Mouse (Mus musculus) forebrain, embryonic 11.5 days (tissue): ENCODE measurements at regions not wholly inside any gene's neighbourhood (a gene's known extent, or its start where the extent isn't known, plus 50 kb on each side); places are given as distances from the start of the nearest gene placed in this dataset.

Experiments
- ATAC-seq: fragments of 200-750 bp; cut with Nextera tagmentation; replicated peaks from 2 replicates; pipeline ENCODE4 v1.8.0; 2017; ENCODE audit warnings: moderate TSS enrichment; ENCODE audit not compliant: low FRiP score
- DNase-seq: peaks from one replicate; pipeline ENCODE4 v3.0.0-alpha.2; 2017; ENCODE audit warnings: low spot score
- H3K27ac ChIP-seq: fragments of 300-500 bp; sonication (generic); 2 replicates; pipeline ENCODE4 v1.5.1; 2014; ENCODE audit warnings: low read depth, low read length
- H3K27me3 ChIP-seq: fragments of 300-500 bp; sonication (generic); 2 replicates; pipeline ENCODE4 v1.6.1; 2014; ENCODE audit warnings: mild to moderate bottlenecking, low read length, mixed read lengths; ENCODE audit not compliant: control insufficient read depth, insufficient read depth
- H3K36me3 ChIP-seq: fragments of 300-500 bp; sonication (generic); 2 replicates; pipeline ENCODE4 v1.6.1; 2014; ENCODE audit warnings: mild to moderate bottlenecking, low read length, moderate library complexity, mixed read lengths; ENCODE audit not compliant: control insufficient read depth, insufficient read depth
- H3K4me1 ChIP-seq: fragments of 300-500 bp; sonication (generic); replicated peaks from 2 replicates; pipeline ENCODE4 v1.6.1; 2014; ENCODE audit warnings: low read length, mixed read lengths; ENCODE audit not compliant: control insufficient read depth, insufficient read depth
- H3K4me2 ChIP-seq: fragments of 300-500 bp; sonication (generic); 2 replicates; pipeline ENCODE4 v1.6.1; 2014; ENCODE audit warnings: low read depth, mild to moderate bottlenecking, low read length, moderate library complexity, mixed read lengths; ENCODE audit not compliant: severe bottlenecking
- H3K4me3 ChIP-seq: fragments of 300-500 bp; sonication (generic); 2 replicates; pipeline ENCODE4 v1.5.1; 2014; ENCODE audit warnings: low read depth, low read length
- H3K9ac ChIP-seq: fragments of 300-500 bp; sonication (generic); 2 replicates; pipeline ENCODE4 v1.6.1; 2014; ENCODE audit warnings: low read length
- H3K9me3 ChIP-seq: fragments of 300-500 bp; sonication (generic); 2 replicates; pipeline ENCODE4 v1.6.1; 2016; ENCODE audit warnings: low read length, mixed read lengths; ENCODE audit not compliant: control insufficient read depth
- WGBS: fragments of 180-500 bp; shearing (Covaris S2); extraction: QIAGEN DNeasy Blood & Tissue Kit; methylation state at CpG from one replicate; pipeline ENCODE4 v1.1.7; 2014; 5-methylcytosine and 5-hydroxymethylcytosine counted together

GRCm38 (mm10) chr15:67395114-67395513, 894.4 kb upstream of the Lrrc6 start:
- Histone ChIP-seq H3K36me3 (no peaks in the 10 kb centered on the region), H3K27ac (no peak overlapping the region), H3K4me3 (no peak overlapping the region), H3K4me1 (no peaks in the 10 kb centered on the region), H3K9ac (no peak overlapping the region), H3K4me2 (no peak overlapping the region), H3K9me3 (no peaks in the 10 kb centered on the region), H3K27me3 (no peaks in the 10 kb centered on the region)
- WGBS = 91% methylated on average over 1 of the region's 1 CpGs
- ATAC-seq (no peak), DNase-seq (no peak)

- ATAC-seq (no peak), DNase-seq (no peak)
- no peak overlapping the region for H3K9ac ChIP-seq
- H3K36me3 ChIP-seq = no peaks in the 10 kb centered on the region
- no peaks in the 10 kb centered on the region for H3K4me1 ChIP-seq
- H3K27me3 ChIP-seq = no peaks in the 10 kb centered on the region
- H3K4me2 ChIP-seq = no peak overlapping the region
- H3K27ac ChIP-seq = no peak overlapping the region
- WGBS = 90% methylated on average over 5 of the region's 5 CpGs
- no peaks in the 10 kb centered on the region for H3K9me3 ChIP-seq
- H3K4me3 ChIP-seq = no peak overlapping the region
These were observed 891.2 kb upstream of the Lrrc6 start for GRCm38 (mm10) chr15:67391918-67392317.

GRCm38 (mm10) chr15:67388514-67388913, 887.8 kb upstream of the Lrrc6 start:
- no peak overlapping the region for H3K9ac ChIP-seq
- no peaks in the 10 kb centered on the region for H3K36me3 ChIP-seq
- H3K9me3 ChIP-seq = no peaks in the 10 kb centered on the region
- H3K27ac ChIP-seq = no peak overlapping the region
- WGBS = 85% methylated on average over 8 of the region's 8 CpGs
- H3K27me3 ChIP-seq = no peaks in the 10 kb centered on the region
- no peak overlapping the region for H3K4me3 ChIP-seq
- DNase-seq = no peak
- no peak for ATAC-seq
- H3K4me1 ChIP-seq = no peaks in the 10 kb centered on the region
- H3K4me2 ChIP-seq = no peak overlapping the region

GRCm38 (mm10) chr15:67386896-67387295, 886.2 kb upstream of the Lrrc6 start:
- no peaks in the 10 kb centered on the region for H3K4me1 ChIP-seq
- no peak overlapping the region for H3K4me3 ChIP-seq
- no peak for ATAC-seq
- H3K27ac ChIP-seq = no peak overlapping the region
- no peaks in the 10 kb centered on the region for H3K9me3 ChIP-seq
- no peaks in the 10 kb centered on the region for H3K36me3 ChIP-seq
- H3K27me3 ChIP-seq = no peaks in the 10 kb centered on the region
- no peak overlapping the region for H3K9ac ChIP-seq
- H3K4me2 ChIP-seq = no peak overlapping the region
- no peak for DNase-seq

- Histone ChIP-seq H3K36me3 (no peaks in the 10 kb centered on the region), H3K9me3 (no peaks in the 10 kb centered on the region), H3K9ac (no peak overlapping the region), H3K27me3 (no peaks in the 10 kb centered on the region), H3K4me2 (no peak overlapping the region), H3K4me3 (no peak overlapping the region), H3K4me1 (no peaks in the 10 kb centered on the region), H3K27ac (no peak overlapping the region)
- ATAC-seq = no peak
- WGBS = 90% methylated on average over 4 of the region's 4 CpGs
- DNase-seq = no peak
These were observed 872.9 kb upstream of the Lrrc6 start for GRCm38 (mm10) chr15:67373599-67373998.

GRCm38 (mm10) chr15:67373030-67373429, 872.3 kb upstream of the Lrrc6 start:
- Histone ChIP-seq H3K4me2 (no peak overlapping the region), H3K36me3 (no peaks in the 10 kb centered on the region), H3K27ac (no peak overlapping the region), H3K9ac (no peak overlapping the region), H3K9me3 (no peaks in the 10 kb centered on the region), H3K4me1 (no peaks in the 10 kb centered on the region), H3K27me3 (no peaks in the 10 kb centered on the region), H3K4me3 (no peak overlapping the region)
- DNase-seq (no peak), ATAC-seq (no peak)
- WGBS = 81% methylated on average over 8 of the region's 8 CpGs

GRCm38 (mm10) chr15:67364099-67364756, 863.5 kb upstream of the Lrrc6 start:
- Histone ChIP-seq H3K4me2 (no peak overlapping the region), H3K4me3 (no peak overlapping the region), H3K27me3 (no peaks in the 10 kb centered on the region), H3K9ac (no peak overlapping the region), H3K4me1 (no peaks in the 10 kb centered on the region; the same call in 1 of the 2 replicates), H3K27ac (no peak overlapping the region), H3K9me3 (no peaks in the 10 kb centered on the region), H3K36me3 (no peaks in the 10 kb centered on the region)
- 64% methylated on average over 4 of the region's 4 CpGs for WGBS
- ATAC-seq (0 out of 2 replicates have a peak, but pooled peaks have one; percentile 44), DNase-seq (peak; percentile 52)

GRCm38 (mm10) chr15:67361012-67361571, 860.4 kb upstream of the Lrrc6 start:
- no peaks in the 10 kb centered on the region; the same call in 1 of the 2 replicates for H3K4me1 ChIP-seq
- no peaks in the 10 kb centered on the region for H3K36me3 ChIP-seq
- 58% methylated on average over 1 of the region's 1 CpGs for WGBS
- no peak overlapping the region for H3K9ac ChIP-seq
- H3K27ac ChIP-seq = no peak overlapping the region
- H3K4me2 ChIP-seq = no peak overlapping the region
- H3K27me3 ChIP-seq = no peaks in the 10 kb centered on the region
- no peaks in the 10 kb centered on the region for H3K9me3 ChIP-seq
- no peak overlapping the region for H3K4me3 ChIP-seq
- DNase-seq (no peak), ATAC-seq (no peak)

GRCm38 (mm10) chr15:67357867-67358266, 857.2 kb upstream of the Lrrc6 start:
- Histone ChIP-seq H3K27me3 (no peaks in the 10 kb centered on the region), H3K9me3 (no peaks in the 10 kb centered on the region), H3K27ac (no peak overlapping the region), H3K4me2 (no peak overlapping the region), H3K9ac (no peak overlapping the region), H3K4me1 (no peaks in the 10 kb centered on the region), H3K36me3 (no peaks in the 10 kb centered on the region), H3K4me3 (no peak overlapping the region)
- ATAC-seq (no peak), DNase-seq (no peak)
- WGBS = 94% methylated on average over 3 of the region's 3 CpGs
